Mouse (Mus musculus) CH12.LX (cell line): Measurements from ENCODE around the gene Crbn. TPM values are rescaled to one million over a fixed set of nuclear protein-coding genes. Genes with fewer than 3 reads are reported as not detected.

Experiments
- DNase-seq: peaks from one replicate; pipeline ENCODE4 v3.0.0-alpha.2; 2013; ENCODE audit errors: extremely low read depth
- H3K27ac ChIP-seq: 2 replicates; pipeline ENCODE4 v1.5.1; 2012; ENCODE audit warnings: low read depth, mild to moderate bottlenecking, control low read depth, moderate library complexity; ENCODE audit not compliant: insufficient read depth
- H3K27me3 ChIP-seq: replicated peaks from 2 replicates; pipeline ENCODE3; 2012; ENCODE audit warnings: inconsistent platforms
- H3K36me3 ChIP-seq, 2 experiments: replicated peaks in 1 of 2; 2 replicates each; pipeline versions ENCODE3 to v1.6.1; 2012; ENCODE audit warnings: inconsistent platforms in 1 of 2, low read length in 1 of 2, mild to moderate bottlenecking in 1 of 2, mixed read lengths in 1 of 2, moderate library complexity in 1 of 2; ENCODE audit not compliant: control insufficient read depth in 1 of 2, insufficient read depth in 1 of 2
- H3K4me1 ChIP-seq, 2 experiments: 2 replicates each; pipeline ENCODE4 v1.6.1; 2012; ENCODE audit warnings: inconsistent platforms in 1 of 2, moderate library complexity in 1 of 2; ENCODE audit not compliant: insufficient read depth in 2 of 2, control insufficient read depth in 1 of 2
- H3K4me2 ChIP-seq: 2 replicates; pipeline ENCODE4 v1.6.1; 2012; ENCODE audit warnings: low read depth, mild to moderate bottlenecking, control low read depth; ENCODE audit not compliant: poor library complexity, insufficient read depth, severe bottlenecking
- H3K4me3 ChIP-seq, 3 experiments: fragments of 150-350 bp in 1 of 3; sonication (generic) in 1 of 3; replicated peaks in 1 of 3; 2 replicates each; pipeline versions ENCODE3 to v1.5.1; 2011 to 2012; ENCODE audit warnings: low read depth in 2 of 3, low read length in 2 of 3, mild to moderate bottlenecking in 2 of 3, moderate library complexity in 2 of 3, control low read depth in 1 of 3, improper control_type of control experiment in 1 of 3, inconsistent platforms in 1 of 3, mixed read lengths in 1 of 3; ENCODE audit not compliant: poor library complexity in 1 of 3
- H3K79me2 ChIP-seq: replicated peaks from 2 replicates; pipeline ENCODE4 v1.6.1; 2012; ENCODE audit warnings: mild to moderate bottlenecking, moderate library complexity; ENCODE audit not compliant: control insufficient read depth, poor library complexity, insufficient read depth, severe bottlenecking; ENCODE audit errors: extremely low read depth
- H3K9ac ChIP-seq: 2 replicates; pipeline ENCODE4 v1.6.1; 2012; ENCODE audit warnings: low read depth, mild to moderate bottlenecking, control low read depth, moderate library complexity; ENCODE audit not compliant: insufficient read depth
- H3K9me3 ChIP-seq: replicated peaks from 2 replicates; pipeline ENCODE3; 2012; ENCODE audit warnings: low read length, inconsistent platforms, mixed read lengths
- BHLHE40 ChIP-seq: IDR thresholded peaks from 2 replicates; pipeline ENCODE4 v1.6.1; 2011; ENCODE audit warnings: mild to moderate bottlenecking, low read depth, low read length, improper control_type of control experiment
- CHD1 ChIP-seq: IDR thresholded peaks from 2 replicates; pipeline ENCODE4 v1.6.1; 2012; ENCODE audit warnings: low read depth, low read length, improper control_type of control experiment, inconsistent platforms
- CHD2 ChIP-seq: IDR thresholded peaks from 2 replicates; pipeline ENCODE4 v1.6.1; 2011; ENCODE audit warnings: low read length, improper control_type of control experiment
- CTCF ChIP-seq, 2 experiments: IDR thresholded peaks in 1 of 2; conservative IDR thresholded peaks in 1 of 2; 2 replicates each; pipeline ENCODE4 v1.5.1; 2011 to 2012; ENCODE audit warnings: low read depth in 2 of 2, low read length in 2 of 2, improper control_type of control experiment in 1 of 2, inconsistent platforms in 1 of 2, mild to moderate bottlenecking in 1 of 2, moderate library complexity in 1 of 2
- EP300 ChIP-seq: IDR thresholded peaks from 2 replicates; pipeline ENCODE4 v1.6.1; 2011; ENCODE audit warnings: low read length, improper control_type of control experiment
- ETS1 ChIP-seq: conservative IDR thresholded peaks from 2 replicates; pipeline ENCODE4 v1.6.1; 2012; ENCODE audit warnings: low read depth, mild to moderate bottlenecking, inconsistent platforms, low read length, improper control_type of control experiment, moderate library complexity
- IRF4 ChIP-seq: IDR thresholded peaks from 2 replicates; pipeline ENCODE4 v1.6.1; 2014; ENCODE audit warnings: low read depth, mild to moderate bottlenecking, inconsistent platforms, low read length, improper control_type of control experiment
- JUN ChIP-seq: IDR thresholded peaks from 2 replicates; pipeline ENCODE4 v1.6.1; 2011; ENCODE audit warnings: low read depth, mild to moderate bottlenecking, low read length, improper control_type of control experiment, moderate library complexity; ENCODE audit not compliant: insufficient read depth
- JUND ChIP-seq: conservative IDR thresholded peaks from 2 replicates; pipeline ENCODE4 v1.6.1; 2011; ENCODE audit warnings: low read depth, low read length, improper control_type of control experiment
- KAT2A ChIP-seq: IDR thresholded peaks from 2 replicates; pipeline ENCODE4 v1.6.1; 2012; ENCODE audit warnings: low read length, improper control_type of control experiment, inconsistent platforms; ENCODE audit not compliant: insufficient replicate concordance
- MAFK ChIP-seq: IDR thresholded peaks from 2 replicates; pipeline ENCODE4 v1.6.1; 2011; ENCODE audit warnings: low read length, improper control_type of control experiment; ENCODE audit not compliant: insufficient replicate concordance
- MAX ChIP-seq: IDR thresholded peaks from 2 replicates; pipeline ENCODE4 v1.6.1; 2011; ENCODE audit warnings: low read length, improper control_type of control experiment
- MEF2A ChIP-seq: IDR thresholded peaks from 2 replicates; pipeline ENCODE4 v1.6.1; 2014; ENCODE audit warnings: low read depth, mild to moderate bottlenecking, inconsistent platforms, low read length, improper control_type of control experiment, borderline replicate concordance
- MYC ChIP-seq: IDR thresholded peaks from 2 replicates; pipeline ENCODE4 v1.6.1; 2011; ENCODE audit warnings: low read depth, mild to moderate bottlenecking, improper control_type of control experiment, low read length
- NELFE ChIP-seq: IDR thresholded peaks from 2 replicates; pipeline ENCODE4 v1.6.1; 2011; ENCODE audit warnings: low read depth, low read length, improper control_type of control experiment
- NRF1 ChIP-seq: IDR thresholded peaks from 2 replicates; pipeline ENCODE4 v1.6.1; 2014; ENCODE audit warnings: low read depth, mild to moderate bottlenecking, inconsistent platforms, low read length, improper control_type of control experiment, moderate library complexity
- PAX5 ChIP-seq: IDR thresholded peaks from 2 replicates; pipeline ENCODE4 v1.6.1; 2012; ENCODE audit warnings: low read length, inconsistent platforms, mixed read lengths
- POLR2AphosphoS2 ChIP-seq: IDR thresholded peaks from 2 replicates; pipeline ENCODE4 v1.6.1; 2011; ENCODE audit warnings: low read depth, low read length, improper control_type of control experiment
- RAD21 ChIP-seq: IDR thresholded peaks from 2 replicates; pipeline ENCODE4 v1.6.1; 2011; ENCODE audit warnings: low read depth, mild to moderate bottlenecking, low read length, improper control_type of control experiment, moderate library complexity
- RCOR1 ChIP-seq: conservative IDR thresholded peaks from 2 replicates; pipeline ENCODE4 v1.6.1; 2012; ENCODE audit warnings: low read depth, mild to moderate bottlenecking, inconsistent platforms, low read length, improper control_type of control experiment
- SMC3 ChIP-seq: IDR thresholded peaks from 2 replicates; pipeline ENCODE4 v1.6.1; 2011; ENCODE audit warnings: low read depth, low read length, improper control_type of control experiment
- TBP ChIP-seq: conservative IDR thresholded peaks from 2 replicates; pipeline ENCODE4 v1.6.1; 2011; ENCODE audit warnings: low read depth, low read length, improper control_type of control experiment
- TCF12 ChIP-seq: IDR thresholded peaks from 2 replicates; pipeline ENCODE4 v1.6.1; 2014; ENCODE audit warnings: low read depth, mild to moderate bottlenecking, inconsistent platforms, low read length, improper control_type of control experiment
- UBTF ChIP-seq: IDR thresholded peaks from 2 replicates; pipeline ENCODE4 v1.6.1; 2012; ENCODE audit warnings: low read depth, mild to moderate bottlenecking, inconsistent platforms, low read length, improper control_type of control experiment, moderate library complexity
- USF2 ChIP-seq: conservative IDR thresholded peaks from 2 replicates; pipeline ENCODE4 v1.6.1; 2011; ENCODE audit warnings: low read depth, low read length, improper control_type of control experiment
- ZC3H11A ChIP-seq: IDR thresholded peaks from 2 replicates; pipeline ENCODE4 v1.6.1; 2012; ENCODE audit warnings: low read depth, mild to moderate bottlenecking, inconsistent platforms, low read length, improper control_type of control experiment
- ZKSCAN1 ChIP-seq: IDR thresholded peaks from 2 replicates; pipeline ENCODE4 v1.6.1; 2012; ENCODE audit warnings: low read depth, inconsistent platforms, low read length, improper control_type of control experiment, borderline replicate concordance
- ZMIZ1 ChIP-seq: IDR thresholded peaks from 2 replicates; pipeline ENCODE4 v1.6.1; 2012; ENCODE audit warnings: low read depth, mild to moderate bottlenecking, inconsistent platforms, low read length, improper control_type of control experiment
- ZNF384 ChIP-seq: IDR thresholded peaks from 2 replicates; pipeline ENCODE4 v1.6.1; 2012; ENCODE audit warnings: low read depth, low read length, improper control_type of control experiment, inconsistent platforms
- dilution Hi-C: fragments of 300-500 bp; cut with MboI; formaldehyde crosslinking; loops from 2 replicates; pipeline ENCODE4 v1.14.3; 2020; ENCODE audit warnings: low sequenced_read_pairs; ENCODE audit not compliant: extremely low pct_unique_long_range_greater_than_20kb, extremely low pct_ligation_motif_present
- in situ Hi-C: fragments of 300-500 bp; cut with MboI; formaldehyde crosslinking; loops from 3 replicates; pipeline ENCODE4 v1.14.3; 2019; ENCODE audit warnings: low sequenced_read_pairs, low pct_ligation_motif_present, low pct_unique_long_range_greater_than_20kb, mixed read lengths
- polyA plus RNA-seq: library from polyadenylated mRNA; unstranded; fragments of >175 nt; gene quantifications from 2 replicates; pipeline ENCODE4 v1.2.1, GENCODE M21; 2012; ENCODE audit warnings: low read depth; ENCODE audit not compliant: insufficient read length
- total RNA-seq, 2 experiments: library from RNA; depleted of rRNA; stranded (reverse); fragments of 300-350 nt in 1 of 2; fragments of >200 nt in 1 of 2; gene quantifications; 2 replicates each; pipeline ENCODE4 v1.2.3; 2012 to 2014

Gene Crbn
- total and polyA plus RNA-seq, 3 experiments = 29.2 to 60.1 (median 30.8) TPM

DNA sequence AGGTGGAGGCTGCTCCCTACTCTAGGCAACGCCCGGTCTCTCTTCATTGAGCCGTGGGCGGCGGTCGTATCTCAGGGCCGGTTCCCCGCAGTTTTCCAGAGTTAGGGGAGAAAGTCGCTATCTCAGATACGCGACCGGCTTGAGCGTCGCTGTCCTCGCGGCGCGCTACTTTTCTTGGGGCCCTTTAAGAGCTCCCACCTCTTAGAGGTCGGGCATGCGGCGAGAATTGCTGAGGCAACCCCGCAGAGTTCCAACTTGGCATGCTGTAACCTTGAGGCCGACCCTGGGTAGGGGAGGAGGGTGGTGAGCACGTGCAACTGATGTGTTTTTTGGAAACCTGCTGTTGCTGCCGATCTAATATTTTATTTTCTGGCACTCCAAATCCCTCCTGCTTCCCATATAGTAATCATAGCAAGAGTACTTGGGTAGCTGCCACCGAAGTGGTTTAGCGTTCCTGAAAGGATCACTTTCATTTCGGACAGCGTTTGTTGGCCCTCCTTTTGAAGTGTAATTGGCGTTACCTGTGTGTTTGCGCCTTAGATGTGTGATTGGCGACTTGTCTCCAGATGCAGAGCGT is 30.5 kb downstream of the Crbn start:
- Histone ChIP-seq H3K27me3 (no peaks in the 10 kb centered on the region), H3K27ac (peak overlapping the region; percentile 56), H3K36me3 (peaks cover 22 to 37% of the 10 kb centered on the region in 2 experiments), H3K4me3 (peak overlapping the region; percentile 90 to 96 (median 95)), H3K9me3 (no peaks in the 10 kb centered on the region), H3K79me2 (peaks cover 32% of the 10 kb centered on the region), H3K4me2 (peak overlapping the region; percentile 99), H3K9ac (peak overlapping the region; percentile 92), H3K4me1 (peaks cover 5 to 43% of the 10 kb centered on the region in 2 experiments)
- DNase-seq = no peak
- no peak for TF ChIP-seq UBTF
- peak; percentile 3; the same call in 1 of the 2 replicates for TF ChIP-seq MYC
- dilution Hi-C loops (no loop called here), in situ Hi-C loops (no loop called here)

DNA sequence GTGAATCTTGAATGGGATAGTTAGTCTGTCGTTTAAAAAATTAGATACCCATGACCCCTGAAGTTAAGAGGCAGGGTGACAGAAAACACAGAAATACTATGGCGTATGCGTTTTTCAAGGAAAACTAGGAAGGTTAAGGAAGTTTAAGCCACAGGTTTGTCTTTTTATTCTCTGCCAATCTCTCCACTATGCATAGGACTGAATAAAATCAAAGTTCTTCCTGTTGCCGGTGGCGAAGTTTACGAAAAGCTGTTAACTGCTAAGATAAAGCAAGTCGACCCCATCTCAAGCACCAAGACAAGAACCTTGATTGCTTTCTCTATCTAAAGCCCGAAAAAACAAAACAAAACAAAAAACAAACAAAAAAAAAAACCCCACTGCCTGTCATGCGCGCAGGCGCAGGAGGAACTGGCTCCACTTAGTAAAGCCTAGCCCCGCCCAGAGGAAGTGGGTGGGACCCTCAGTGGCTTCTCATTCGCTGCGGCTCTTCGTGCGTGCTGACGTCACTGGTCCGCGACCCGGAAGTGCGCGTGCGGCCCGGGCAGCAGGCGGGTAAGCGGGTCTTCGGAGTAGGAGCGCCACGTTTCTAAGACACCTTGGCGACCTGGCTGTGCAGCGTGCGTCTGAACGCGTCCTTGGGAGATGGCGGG is 31.1 kb downstream of the Crbn start, which contains the start of gene Trnt1:
Gene Trnt1, plus strand, starts transcription at position 481 of the 650 bp plus-strand sequence.
- DNase-seq = peak; percentile 99
- peaks cover 18 to 32% of the 10 kb centered on the region in 2 experiments for H3K36me3 ChIP-seq
- peak within 1 kb of the TSS; percentile 90 to 96 (median 95) for H3K4me3 ChIP-seq
- dilution Hi-C loops = no loop called here
- H3K27me3 ChIP-seq = no peaks in the 10 kb centered on the region
- in situ Hi-C loops = no loop called here
- H3K27ac ChIP-seq = peak within 1 kb of the TSS; percentile 56
- H3K4me1 ChIP-seq = peaks cover 5 to 45% of the 10 kb centered on the region in 2 experiments
- peaks cover 32% of the 10 kb centered on the region for H3K79me2 ChIP-seq
- H3K9me3 ChIP-seq = no peaks in the 10 kb centered on the region
- H3K9ac ChIP-seq = peak within 1 kb of the TSS; percentile 96
- H3K4me2 ChIP-seq = peak within 1 kb of the TSS; percentile 99
- TF ChIP-seq ZC3H11A = no peak
- peak; percentile 93 for TF ChIP-seq NRF1
- peak; percentile 67; the same call in 1 of the 2 replicates for TF ChIP-seq MYC
- TF ChIP-seq JUND = no peak; the same call in 1 of the 2 replicates
- TF ChIP-seq RCOR1 = no peak
- peak; percentile 75; the same call in 1 of the 2 replicates for TF ChIP-seq ZKSCAN1
- peak; percentile 96 for TF ChIP-seq ZNF384
- peak; percentile 60; the same call in 1 of the 2 replicates for TF ChIP-seq POLR2AphosphoS2
- peak; percentile 60; the same call in 1 of the 2 replicates for TF ChIP-seq CHD2
- no peak for TF ChIP-seq SMC3
- TF ChIP-seq USF2 = no peak
- TF ChIP-seq NELFE = peak; percentile 59
- TF ChIP-seq EP300 = no peak
- TF ChIP-seq CTCF (conservative IDR thresholded peaks at IDR 0.05 in 1 of 2, IDR thresholded peaks at IDR 0.05 in 1 of 2; ENCODE audit: low read depth in 2 of 2, low read length in 2 of 2) = no peak
- no peak for TF ChIP-seq MAFK
- TF ChIP-seq MEF2A = peak; percentile 61; the same call in 1 of the 2 replicates
- TF ChIP-seq UBTF = no peak; the same call in 1 of the 2 replicates
- TF ChIP-seq KAT2A = peak; percentile 83; the same call in 1 of the 2 replicates
- TF ChIP-seq CHD1 = no peak
- TF ChIP-seq RAD21 = no peak; the same call in 1 of the 2 replicates
- TF ChIP-seq TBP = 0 out of 2 replicates have a peak, but pooled peaks have one; percentile 62
- TF ChIP-seq PAX5 = no peak
- TF ChIP-seq IRF4 = peak; percentile 56; the same call in 1 of the 2 replicates
- TF ChIP-seq TCF12 = peak; percentile 90
- TF ChIP-seq ZMIZ1 = peak; percentile 53; the same call in 1 of the 2 replicates
- TF ChIP-seq MAX = peak; percentile 89
- TF ChIP-seq ETS1 = no peak; the same call in 1 of the 2 replicates
- no peak for TF ChIP-seq JUN
- peak; percentile 79 for TF ChIP-seq BHLHE40
